Mouse (Mus musculus): ENCODE data around the gene Prkn. TPM values are rescaled to one million over a fixed set of nuclear protein-coding genes. Genes with fewer than 3 reads are reported as not detected.

The Prkn gene
- 0.58 and 0.67 TPM in 2 replicates for polyA plus RNA-seq (2012; rRNA removed)

DNA sequence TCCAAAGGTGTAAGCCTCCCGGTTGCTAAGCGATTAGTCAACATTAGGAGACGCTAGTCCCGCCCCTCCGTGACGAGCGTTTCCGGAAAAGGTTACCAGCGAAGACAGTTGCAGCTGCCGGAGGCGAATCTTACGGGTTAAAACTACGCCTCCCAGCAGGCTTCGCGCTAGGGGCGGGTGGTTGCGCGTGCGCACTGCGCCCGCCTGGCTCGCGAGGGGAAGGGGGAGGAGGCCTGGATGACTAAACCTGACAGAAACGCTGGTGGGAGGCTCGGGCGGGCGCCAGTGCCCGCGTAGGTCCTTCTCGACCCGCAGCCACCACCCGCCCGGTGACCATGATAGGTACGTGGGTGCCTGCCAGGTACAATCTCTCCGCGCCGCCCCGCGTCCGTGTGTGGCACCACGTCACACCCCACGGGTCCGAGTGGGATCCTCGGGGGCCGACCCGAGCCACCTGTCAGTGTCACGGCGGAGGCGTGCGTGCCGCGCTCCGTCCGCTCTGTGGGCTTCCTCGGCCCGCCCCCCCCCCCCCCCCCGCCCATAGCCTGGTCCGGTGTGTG is at the start of gene Prkn, which contains the start of gene Pacrg:
Gene Prkn, plus strand, starts transcription at position 237 of the 560 bp plus-strand sequence.
Gene Pacrg, minus strand, starts transcription at position 164 of the 560 bp plus-strand sequence.
- Histone ChIP-seq H3K27ac (ENCODE audit: insufficient read depth, low read depth, low read length) (peak within 1 kb of the TSS; percentile 35; the same call in 1 of the 2 replicates), H3K36me3 (ENCODE audit: control insufficient read depth, insufficient read depth, low read length) (no peaks in the 10 kb centered on the region), H3K4me3 (ENCODE audit: low read depth, low read length) (peak within 1 kb of the TSS; percentile 98), H3K4me1 (ENCODE audit: control insufficient read depth, insufficient read depth, insufficient read length, low read length) (no peaks in the 10 kb centered on the region), H3K27me3 (ENCODE audit: control insufficient read depth, insufficient read depth, low read length) (no peaks in the 10 kb centered on the region)
- no peak; the same call in 1 of the 2 replicates for TF ChIP-seq CTCF (IDR thresholded peaks at IDR 0.05; ENCODE audit: extremely low read depth, insufficient read length, insufficient replicate concordance, low read depth, low read length)
- TF ChIP-seq POLR2A (IDR thresholded peaks at IDR 0.05; ENCODE audit: low read depth, low read length): peak; percentile 58
- whole genome bisulfite sequencing: under 1% methylated on average over 56 of the region's 58 CpGs

DNA sequence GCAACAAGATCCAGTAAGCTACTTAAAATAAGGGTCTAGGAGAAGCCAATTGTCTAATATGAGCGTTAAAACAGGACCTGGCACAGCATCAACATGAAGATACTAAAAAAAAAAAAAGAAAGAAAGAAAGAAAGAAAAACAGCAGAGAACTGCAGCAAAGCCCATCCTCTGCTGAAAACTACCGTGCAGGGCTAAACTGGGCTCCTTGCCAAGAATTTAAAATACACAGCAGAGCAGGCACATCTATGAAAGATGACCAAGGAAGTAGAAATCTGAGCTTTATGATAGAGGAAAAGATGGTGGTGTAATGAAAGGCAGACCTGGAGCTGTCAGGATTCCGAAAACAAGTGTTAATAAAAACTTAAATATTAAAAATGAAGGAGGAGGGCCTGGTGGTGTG is 48.5 kb upstream of the Prkn start:
- Histone ChIP-seq H3K27me3 (ENCODE audit: control insufficient read depth, insufficient read depth, low read length) (no peaks in the 10 kb centered on the region), H3K27ac (ENCODE audit: insufficient read depth, low read depth, low read length) (no peak overlapping the region), H3K4me3 (ENCODE audit: low read depth, low read length) (no peak overlapping the region), H3K4me1 (ENCODE audit: control insufficient read depth, insufficient read depth, insufficient read length, low read length) (no peaks in the 10 kb centered on the region), H3K36me3 (ENCODE audit: control insufficient read depth, insufficient read depth, low read length) (no peaks in the 10 kb centered on the region)
- WGBS: 54% methylated on average over 3 of the region's 3 CpGs
- TF ChIP-seq CTCF (IDR thresholded peaks at IDR 0.05; ENCODE audit: extremely low read depth, insufficient read length, insufficient replicate concordance, low read depth, low read length) (no peak), POLR2A (IDR thresholded peaks at IDR 0.05; ENCODE audit: low read depth, low read length) (no peak)

GRCm38 (mm10) chr17:10806692-10807091 is 33.5 kb upstream of the Prkn start:
- Histone ChIP-seq H3K36me3 (ENCODE audit: control insufficient read depth, insufficient read depth, low read length) (no peaks in the 10 kb centered on the region), H3K4me1 (ENCODE audit: control insufficient read depth, insufficient read depth, insufficient read length, low read length) (no peaks in the 10 kb centered on the region), H3K27me3 (ENCODE audit: control insufficient read depth, insufficient read depth, low read length) (no peaks in the 10 kb centered on the region), H3K27ac (ENCODE audit: insufficient read depth, low read depth, low read length) (no peak overlapping the region), H3K4me3 (ENCODE audit: low read depth, low read length) (no peak overlapping the region)
- 65% methylated on average over 4 of the region's 4 CpGs for WGBS
- TF ChIP-seq POLR2A (IDR thresholded peaks at IDR 0.05; ENCODE audit: low read depth, low read length) (no peak), CTCF (IDR thresholded peaks at IDR 0.05; ENCODE audit: extremely low read depth, insufficient read length, insufficient replicate concordance, low read depth, low read length) (no peak)

GRCm38 (mm10) chr17:10807261-10807998 is 32.8 kb upstream of the Prkn start:
- 81% methylated on average over 13 of the region's 13 CpGs for WGBS

DNA sequence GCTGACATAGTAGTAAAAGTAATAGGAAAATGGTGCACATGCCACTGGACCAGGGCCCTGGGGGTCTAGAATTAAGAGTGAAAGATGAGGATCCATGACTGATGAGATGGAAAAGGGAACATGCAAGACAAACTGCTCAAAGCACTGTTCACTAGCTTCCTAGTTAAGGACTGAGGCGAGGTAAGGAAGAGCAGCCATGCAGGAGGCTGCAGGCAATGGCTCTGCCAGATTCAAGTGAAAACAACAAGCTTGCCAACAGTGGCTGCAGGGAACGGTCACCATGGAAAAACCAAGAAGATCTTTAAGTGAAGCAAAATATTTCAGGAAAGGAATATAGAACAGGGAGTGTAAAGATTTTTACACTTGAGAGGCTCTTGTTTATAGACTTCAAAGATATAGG is 31.6 kb upstream of the Prkn start:
- no peaks in the 10 kb centered on the region for H3K27me3 ChIP-seq (ENCODE audit: control insufficient read depth, insufficient read depth, low read length)
- no peak overlapping the region for H3K27ac ChIP-seq (ENCODE audit: insufficient read depth, low read depth, low read length)
- H3K36me3 ChIP-seq (ENCODE audit: control insufficient read depth, insufficient read depth, low read length): no peaks in the 10 kb centered on the region
- WGBS: 78% methylated on average over 2 of the region's 2 CpGs
- TF ChIP-seq CTCF (IDR thresholded peaks at IDR 0.05; ENCODE audit: extremely low read depth, insufficient read length, insufficient replicate concordance, low read depth, low read length) (no peak), POLR2A (IDR thresholded peaks at IDR 0.05; ENCODE audit: low read depth, low read length) (no peak)
- H3K4me3 ChIP-seq (ENCODE audit: low read depth, low read length): no peak overlapping the region
- H3K4me1 ChIP-seq (ENCODE audit: control insufficient read depth, insufficient read depth, insufficient read length, low read length): no peaks in the 10 kb centered on the region

More at GRCm38 (mm10) chr17:10807261-10807998, 32.8 kb upstream of the Prkn start:
- H3K27ac ChIP-seq (ENCODE audit: insufficient read depth, low read depth, low read length): no peak overlapping the region
- no peak overlapping the region for H3K4me3 ChIP-seq (ENCODE audit: low read depth, low read length)
- H3K27me3 ChIP-seq (ENCODE audit: control insufficient read depth, insufficient read depth, low read length): no peaks in the 10 kb centered on the region
- no peak for TF ChIP-seq CTCF (IDR thresholded peaks at IDR 0.05; ENCODE audit: extremely low read depth, insufficient read length, insufficient replicate concordance, low read depth, low read length)
- no peaks in the 10 kb centered on the region for H3K4me1 ChIP-seq (ENCODE audit: control insufficient read depth, insufficient read depth, insufficient read length, low read length)
- no peaks in the 10 kb centered on the region for H3K36me3 ChIP-seq (ENCODE audit: control insufficient read depth, insufficient read depth, low read length)

GRCm38 (mm10) chr17:10818971-10819370 is 21.2 kb upstream of the Prkn start:
- TF ChIP-seq POLR2A (IDR thresholded peaks at IDR 0.05; ENCODE audit: low read depth, low read length) (no peak), CTCF (IDR thresholded peaks at IDR 0.05; ENCODE audit: extremely low read depth, insufficient read length, insufficient replicate concordance, low read depth, low read length) (no peak)
- Histone ChIP-seq H3K4me3 (ENCODE audit: low read depth, low read length) (no peak overlapping the region), H3K4me1 (ENCODE audit: control insufficient read depth, insufficient read depth, insufficient read length, low read length) (no peaks in the 10 kb centered on the region), H3K27me3 (ENCODE audit: control insufficient read depth, insufficient read depth, low read length) (no peaks in the 10 kb centered on the region), H3K36me3 (ENCODE audit: control insufficient read depth, insufficient read depth, low read length) (no peaks in the 10 kb centered on the region), H3K27ac (ENCODE audit: insufficient read depth, low read depth, low read length) (no peak overlapping the region)
- WGBS: 72% methylated on average over 4 of the region's 4 CpGs

DNA sequence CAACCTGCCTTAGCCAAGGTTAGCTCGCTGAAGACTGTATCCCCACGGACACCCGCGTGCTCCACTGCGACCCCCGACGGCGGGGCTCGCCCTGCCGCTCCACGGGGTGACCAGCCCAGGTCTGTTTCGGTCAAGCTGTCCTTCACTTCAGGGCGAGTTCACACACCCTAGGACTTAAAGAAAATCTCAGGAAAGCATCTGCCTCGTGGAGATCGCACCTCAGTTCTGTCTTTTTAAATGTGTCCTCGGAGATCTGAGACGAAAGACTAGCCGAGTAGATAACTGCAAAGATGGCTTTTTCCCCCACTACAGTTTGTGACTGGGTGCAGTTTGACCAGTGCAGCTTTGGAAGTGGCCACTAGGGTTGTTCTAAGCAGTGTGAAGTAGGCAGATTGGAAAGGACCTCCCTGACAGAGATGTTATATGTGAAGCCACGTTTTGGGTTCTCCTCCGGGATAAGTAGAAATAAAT is 582 bp downstream of the Prkn start:
- no peaks in the 10 kb centered on the region for H3K27me3 ChIP-seq (ENCODE audit: control insufficient read depth, insufficient read depth, low read length)
- TF ChIP-seq CTCF (IDR thresholded peaks at IDR 0.05; ENCODE audit: extremely low read depth, insufficient read length, insufficient replicate concordance, low read depth, low read length) (peak; percentile 40; the same call in 1 of the 2 replicates), POLR2A (IDR thresholded peaks at IDR 0.05; ENCODE audit: low read depth, low read length) (no peak)
- peak overlapping the region; percentile 98 for H3K4me3 ChIP-seq (ENCODE audit: low read depth, low read length)
- H3K27ac ChIP-seq (ENCODE audit: insufficient read depth, low read depth, low read length): no peak overlapping the region
- H3K4me1 ChIP-seq (ENCODE audit: control insufficient read depth, insufficient read depth, insufficient read length, low read length): no peaks in the 10 kb centered on the region
- 1% methylated on average over 20 of the region's 20 CpGs for WGBS
- H3K36me3 ChIP-seq (ENCODE audit: control insufficient read depth, insufficient read depth, low read length): no peaks in the 10 kb centered on the region

All from small intestine, adult 2 months (tissue).